Mouse (Mus musculus) limb, embryonic 10.5 days (tissue): ENCODE results near the gene Mark1. TPM values are rescaled to one million over a fixed set of nuclear protein-coding genes. Genes with fewer than 3 reads are reported as not detected.

Source experiments
- DNase-seq: peaks from one replicate; pipeline ENCODE4 v3.0.0-alpha.2; 2017; ENCODE audit warnings: low spot score
- H3K27ac ChIP-seq: fragments of 300-500 bp; sonication (generic); 2 replicates; pipeline ENCODE4 v1.5.1; 2016; ENCODE audit warnings: mild to moderate bottlenecking
- H3K27me3 ChIP-seq: fragments of 300-500 bp; sonication (generic); 2 replicates; pipeline ENCODE4 v1.6.1; 2016; ENCODE audit warnings: low read depth, mild to moderate bottlenecking; ENCODE audit not compliant: poor library complexity, severe bottlenecking
- H3K36me3 ChIP-seq: fragments of 300-500 bp; sonication (generic); 2 replicates; pipeline ENCODE4 v1.6.1; 2016; ENCODE audit warnings: mild to moderate bottlenecking, moderate library complexity
- H3K4me1 ChIP-seq: fragments of 300-500 bp; sonication (generic); 2 replicates; pipeline ENCODE4 v1.6.1; 2016
- H3K4me3 ChIP-seq: fragments of 300-500 bp; sonication (generic); 2 replicates; pipeline ENCODE4 v1.5.1; 2016; ENCODE audit warnings: mild to moderate bottlenecking, moderate library complexity
- H3K9me3 ChIP-seq: fragments of 300-500 bp; sonication (generic); replicated peaks from 2 replicates; pipeline ENCODE4 v1.6.1; 2016; ENCODE audit warnings: mild to moderate bottlenecking
- WGBS: fragments of 180-500 bp; shearing (Covaris S2); methylation state at CpG from one replicate; pipeline ENCODE4 v1.1.7; 2016; 5-methylcytosine and 5-hydroxymethylcytosine counted together
- polyA plus RNA-seq: library from polyadenylated mRNA; unstranded; fragments of >200 nt; fragmentation: Nextera tagmentation; extraction: Ambion mirVana; gene quantifications from 2 replicates; pipeline ENCODE4 v1.2.1, GENCODE M21; 2016

The Mark1 gene
- polyA plus RNA-seq, result 2.2 and 2.4 TPM in 2 replicates

- peak; percentile 73 for DNase-seq
- WGBS, result 10% methylated on average over 88 of the region's 88 CpGs
- peak within 1 kb of the TSS; percentile 87 for H3K4me3 ChIP-seq
- no peaks in the 10 kb centered on the region for H3K36me3 ChIP-seq
- H3K4me1 ChIP-seq, result peaks cover 27% of the 10 kb centered on the region
- peak within 1 kb of the TSS; percentile 95 for H3K27ac ChIP-seq
- H3K9me3 ChIP-seq, result no peaks in the 10 kb centered on the region
- no peaks in the 10 kb centered on the region for H3K27me3 ChIP-seq
These were observed at the start of gene Mark1 for GRCm38 (mm10) chr1:184999071-184999750. Gene Mark1, minus strand, starts transcription at chr1:184999570.

- Histone ChIP-seq H3K27me3 (no peaks in the 10 kb centered on the region), H3K4me3 (no peak overlapping the region), H3K36me3 (no peaks in the 10 kb centered on the region), H3K4me1 (no peaks in the 10 kb centered on the region), H3K27ac (no peak overlapping the region), H3K9me3 (no peaks in the 10 kb centered on the region)
- no peak for DNase-seq
- WGBS, result 71% methylated on average over 12 of the region's 12 CpGs
These were observed 48.3 kb upstream of the Mark1 start for GRCm38 (mm10) chr1:185047516-185048247.

- Histone ChIP-seq H3K4me3 (no peak overlapping the region), H3K4me1 (no peaks in the 10 kb centered on the region), H3K36me3 (no peaks in the 10 kb centered on the region), H3K27ac (no peak overlapping the region), H3K9me3 (no peaks in the 10 kb centered on the region), H3K27me3 (no peaks in the 10 kb centered on the region)
- no peak for DNase-seq
- 90% methylated on average over 8 of the region's 8 CpGs for WGBS
These were observed 47.1 kb upstream of the Mark1 start for GRCm38 (mm10) chr1:185046513-185046912.

GRCm38 (mm10) chr1:185038183-185038686 is 38.9 kb upstream of the Mark1 start:
- 63% methylated on average over 7 of the region's 7 CpGs for WGBS
- Histone ChIP-seq H3K27ac (no peak overlapping the region), H3K4me1 (no peaks in the 10 kb centered on the region), H3K27me3 (no peaks in the 10 kb centered on the region), H3K4me3 (no peak overlapping the region), H3K36me3 (no peaks in the 10 kb centered on the region), H3K9me3 (no peaks in the 10 kb centered on the region)
- no peak for DNase-seq

- DNase-seq, result no peak
- WGBS, result 85% methylated on average over 10 of the region's 10 CpGs
These were observed 31.2 kb upstream of the Mark1 start for GRCm38 (mm10) chr1:185030565-185030964.

GRCm38 (mm10) chr1:185020429-185021168 is 21.2 kb upstream of the Mark1 start:
- no peak for DNase-seq
- no peak overlapping the region for H3K27ac ChIP-seq

More at GRCm38 (mm10) chr1:185030565-185030964, 31.2 kb upstream of the Mark1 start:
- no peaks in the 10 kb centered on the region for H3K36me3 ChIP-seq
- H3K4me3 ChIP-seq, result no peak overlapping the region
- H3K9me3 ChIP-seq, result no peaks in the 10 kb centered on the region
- H3K27me3 ChIP-seq, result no peaks in the 10 kb centered on the region
- no peaks in the 10 kb centered on the region for H3K4me1 ChIP-seq
- H3K27ac ChIP-seq, result no peak overlapping the region

GRCm38 (mm10) chr1:185012566-185012965 is 13.2 kb upstream of the Mark1 start:
- Histone ChIP-seq H3K27me3 (no peaks in the 10 kb centered on the region), H3K27ac (no peak overlapping the region), H3K36me3 (no peaks in the 10 kb centered on the region), H3K4me1 (no peaks in the 10 kb centered on the region), H3K4me3 (no peak overlapping the region), H3K9me3 (no peaks in the 10 kb centered on the region)
- 90% methylated on average over 3 of the region's 3 CpGs for WGBS
- no peak for DNase-seq

More at GRCm38 (mm10) chr1:185020429-185021168, 21.2 kb upstream of the Mark1 start:
- H3K9me3 ChIP-seq, result no peaks in the 10 kb centered on the region
- H3K4me1 ChIP-seq, result no peaks in the 10 kb centered on the region
- H3K27me3 ChIP-seq, result no peaks in the 10 kb centered on the region
- H3K36me3 ChIP-seq, result no peaks in the 10 kb centered on the region
- 81% methylated on average over 13 of the region's 13 CpGs for WGBS
- no peak overlapping the region for H3K4me3 ChIP-seq

GRCm38 (mm10) chr1:185007066-185007465 is 7.7 kb upstream of the Mark1 start:
- Histone ChIP-seq H3K4me1 (no peaks in the 10 kb centered on the region), H3K4me3 (no peak overlapping the region), H3K9me3 (no peaks in the 10 kb centered on the region), H3K36me3 (no peaks in the 10 kb centered on the region), H3K27ac (no peak overlapping the region), H3K27me3 (no peaks in the 10 kb centered on the region)
- no peak for DNase-seq
- WGBS, result 84% methylated on average over 5 of the region's 5 CpGs

- 28% methylated on average over 65 of the region's 65 CpGs for WGBS
- H3K27ac ChIP-seq, result peak overlapping the region; percentile 95
These were observed 620 bp upstream of the Mark1 start for GRCm38 (mm10) chr1:184999780-185000599.

GRCm38 (mm10) chr1:184998631-184999030 is 739 bp downstream of the Mark1 start:
- WGBS, result 18% methylated on average over 2 of the region's 2 CpGs
- peak overlapping the region; percentile 87 for H3K4me3 ChIP-seq
- peaks cover 27% of the 10 kb centered on the region for H3K4me1 ChIP-seq
- H3K9me3 ChIP-seq, result no peaks in the 10 kb centered on the region
- DNase-seq, result no peak
- no peaks in the 10 kb centered on the region for H3K36me3 ChIP-seq
- H3K27ac ChIP-seq, result peak overlapping the region; percentile 95
- no peaks in the 10 kb centered on the region for H3K27me3 ChIP-seq

More at GRCm38 (mm10) chr1:184999780-185000599, 620 bp upstream of the Mark1 start:
- Histone ChIP-seq H3K9me3 (no peaks in the 10 kb centered on the region), H3K4me3 (peak overlapping the region; percentile 87), H3K27me3 (no peaks in the 10 kb centered on the region), H3K4me1 (peaks cover 27% of the 10 kb centered on the region), H3K36me3 (no peaks in the 10 kb centered on the region)
- peak; percentile 74 for DNase-seq

GRCm38 (mm10) chr1:184998161-184998560 is 1.2 kb downstream of the Mark1 start:
- Histone ChIP-seq H3K9me3 (no peaks in the 10 kb centered on the region), H3K4me1 (peaks cover 27% of the 10 kb centered on the region), H3K27me3 (no peaks in the 10 kb centered on the region), H3K27ac (no peak overlapping the region), H3K4me3 (peak overlapping the region; percentile 26), H3K36me3 (no peaks in the 10 kb centered on the region)
- 65% methylated on average over 9 of the region's 9 CpGs for WGBS
- DNase-seq, result no peak

GRCm38 (mm10) chr1:184997466-184997865 is 1.9 kb downstream of the Mark1 start:
- Histone ChIP-seq H3K4me3 (no peak overlapping the region), H3K27me3 (no peaks in the 10 kb centered on the region), H3K27ac (no peak overlapping the region), H3K36me3 (no peaks in the 10 kb centered on the region), H3K4me1 (peaks cover 27% of the 10 kb centered on the region), H3K9me3 (no peaks in the 10 kb centered on the region)
- DNase-seq, result no peak
- 68% methylated on average over 11 of the region's 11 CpGs for WGBS
